Mouse (Mus musculus): ENCODE measurements around the gene Tpk1.

Tpk1 gene

GRCm38 (mm10) chr6:43665677-43666546, at the start of gene Tpk1:
TSS of gene Tpk1 (minus strand) at chr6:43666278.
- DNase-seq (ENCODE audit: low read depth, low spot score): peak; percentile 97

GRCm38 (mm10) chr6:43702810-43703614, 36.9 kb upstream of the Tpk1 start:
- DNase-seq (ENCODE audit: low read depth, low spot score): peak; percentile 8

GRCm38 (mm10) chr6:43691863-43692262, 25.8 kb upstream of the Tpk1 start:
- DNase-seq (ENCODE audit: low read depth, low spot score): no peak

- peak; percentile 43 for DNase-seq (ENCODE audit: low read depth, low spot score)
These were observed 19.9 kb upstream of the Tpk1 start for GRCm38 (mm10) chr6:43685985-43686384.

GRCm38 (mm10) chr6:43682535-43682934, 16.5 kb upstream of the Tpk1 start:
- DNase-seq (ENCODE audit: low read depth, low spot score): no peak

- DNase-seq (ENCODE audit: low read depth, low spot score): no peak
These were observed 12.7 kb upstream of the Tpk1 start for GRCm38 (mm10) chr6:43678689-43679212.

GRCm38 (mm10) chr6:43677566-43677965, 11.5 kb upstream of the Tpk1 start:
- DNase-seq (ENCODE audit: low read depth, low spot score): no peak

GRCm38 (mm10) chr6:43676139-43676538, 10.1 kb upstream of the Tpk1 start:
- DNase-seq (ENCODE audit: low read depth, low spot score): no peak

GRCm38 (mm10) chr6:43674986-43675760, 9.1 kb upstream of the Tpk1 start:
- DNase-seq (ENCODE audit: low read depth, low spot score): no peak

GRCm38 (mm10) chr6:43670939-43671338, 4.9 kb upstream of the Tpk1 start:
- DNase-seq (ENCODE audit: low read depth, low spot score): no peak

GRCm38 (mm10) chr6:43667681-43668080, 1.6 kb upstream of the Tpk1 start:
- no peak for DNase-seq (ENCODE audit: low read depth, low spot score)

- no peak for DNase-seq (ENCODE audit: low read depth, low spot score)
These were observed 728 bp upstream of the Tpk1 start for GRCm38 (mm10) chr6:43666611-43667400.

GRCm38 (mm10) chr6:43661822-43662221, 4.3 kb downstream of the Tpk1 start:
- no peak for DNase-seq (ENCODE audit: low read depth, low spot score)

GRCm38 (mm10) chr6:43658290-43658689, 7.8 kb downstream of the Tpk1 start:
- DNase-seq (ENCODE audit: low read depth, low spot score): no peak

- no peak for DNase-seq (ENCODE audit: low read depth, low spot score)
These were observed 8.2 kb downstream of the Tpk1 start for GRCm38 (mm10) chr6:43657845-43658244.

- no peak for DNase-seq (ENCODE audit: low read depth, low spot score)
These were observed 11.1 kb downstream of the Tpk1 start for GRCm38 (mm10) chr6:43654876-43655456.

GRCm38 (mm10) chr6:43649516-43649915, 16.6 kb downstream of the Tpk1 start:
- DNase-seq (ENCODE audit: low read depth, low spot score): no peak

GRCm38 (mm10) chr6:43645674-43646073, 20.4 kb downstream of the Tpk1 start:
- DNase-seq (ENCODE audit: low read depth, low spot score): no peak

GRCm38 (mm10) chr6:43645105-43645504, 21.0 kb downstream of the Tpk1 start:
- no peak for DNase-seq (ENCODE audit: low read depth, low spot score)

- no peak for DNase-seq (ENCODE audit: low read depth, low spot score)
These were observed 22.4 kb downstream of the Tpk1 start for GRCm38 (mm10) chr6:43643718-43644117.
